Mouse (Mus musculus) lung, embryonic 14.5 days (tissue): ENCODE measurements around the gene Cfap97d2. TPM values are rescaled to one million over a fixed set of nuclear protein-coding genes. Genes with fewer than 3 reads are reported as not detected.
A peak's percentile ranks its signal among the peaks of the same experiment; 100 is the strongest.

Experiments used
- ATAC-seq: fragments of 200-750 bp; cut with Nextera tagmentation; 2 replicates; pipeline ENCODE4 v1.8.0; 2017; ENCODE audit warnings: mild to moderate bottlenecking, moderate TSS enrichment, moderate library complexity; ENCODE audit not compliant: insufficient read depth
- DNase-seq: peaks from one replicate; pipeline ENCODE4 v3.0.0-alpha.2; 2015
- H3K27ac ChIP-seq: fragments of 300-500 bp; sonication (generic); 2 replicates; pipeline ENCODE4 v1.5.1; 2014; ENCODE audit warnings: low read depth, mild to moderate bottlenecking, moderate library complexity
- H3K27me3 ChIP-seq: fragments of 300-500 bp; sonication (generic); 2 replicates; pipeline ENCODE4 v1.6.1; 2014; ENCODE audit warnings: low read length, control low read depth; ENCODE audit not compliant: insufficient read depth
- H3K36me3 ChIP-seq: fragments of 300-500 bp; sonication (generic); 2 replicates; pipeline ENCODE4 v1.6.1; 2014; ENCODE audit warnings: control low read depth; ENCODE audit not compliant: insufficient read depth
- H3K4me1 ChIP-seq: fragments of 300-500 bp; sonication (generic); 2 replicates; pipeline ENCODE4 v1.6.1; 2014; ENCODE audit warnings: antibody characterized with exemption, control low read depth; ENCODE audit not compliant: insufficient read depth
- H3K4me2 ChIP-seq: fragments of 300-500 bp; sonication (generic); 2 replicates; pipeline ENCODE4 v1.6.1; 2014; ENCODE audit warnings: mild to moderate bottlenecking
- H3K4me3 ChIP-seq: fragments of 300-500 bp; sonication (generic); 2 replicates; pipeline ENCODE4 v1.5.1; 2014; ENCODE audit warnings: low read depth, low read length
- H3K9ac ChIP-seq: fragments of 300-500 bp; sonication (generic); 2 replicates; pipeline ENCODE4 v1.6.1; 2014
- H3K9me3 ChIP-seq: fragments of 300-500 bp; sonication (generic); 2 replicates; pipeline ENCODE4 v1.6.1; 2016; ENCODE audit warnings: low read depth, low read length, control low read depth
- CTCF ChIP-seq: IDR thresholded peaks from 2 replicates; pipeline ENCODE4 v1.5.1; 2016; ENCODE audit warnings: antibody characterized with exemption, low read depth
- WGBS: fragments of 180-500 bp; shearing (Covaris S2); extraction: QIAGEN DNeasy Blood & Tissue Kit; methylation state at CpG from one replicate; pipeline ENCODE4 v1.1.7; 2014; 5-methylcytosine and 5-hydroxymethylcytosine counted together
- polyA plus RNA-seq: library from polyadenylated mRNA; unstranded; fragments of >200 nt; fragmentation: Nextera tagmentation; extraction: Ambion mirVana; gene quantifications from 2 replicates; pipeline ENCODE4 v1.2.1, GENCODE M21; 2014

Cfap97d2 gene
- polyA plus RNA-seq, 1 experiment from 2014 or later, result not detected

GRCm38 (mm10) chr8:13687101-13687717 is 18.5 kb upstream of the Cfap97d2 start:
- peak; percentile 17; the same call in 1 of the 2 replicates for TF ChIP-seq CTCF
- Histone ChIP-seq H3K4me3 (no peak overlapping the region), H3K4me2 (no peak overlapping the region), H3K27ac (no peak overlapping the region), H3K4me1 (peaks cover 4% of the 10 kb centered on the region; the same call in 1 of the 2 replicates), H3K36me3 (no peaks in the 10 kb centered on the region), H3K9me3 (no peaks in the 10 kb centered on the region), H3K9ac (no peak overlapping the region), H3K27me3 (no peaks in the 10 kb centered on the region)
- 88% methylated on average over 8 of the region's 8 CpGs for WGBS
- DNase-seq (peak; percentile 14), ATAC-seq (no peak)

DNA sequence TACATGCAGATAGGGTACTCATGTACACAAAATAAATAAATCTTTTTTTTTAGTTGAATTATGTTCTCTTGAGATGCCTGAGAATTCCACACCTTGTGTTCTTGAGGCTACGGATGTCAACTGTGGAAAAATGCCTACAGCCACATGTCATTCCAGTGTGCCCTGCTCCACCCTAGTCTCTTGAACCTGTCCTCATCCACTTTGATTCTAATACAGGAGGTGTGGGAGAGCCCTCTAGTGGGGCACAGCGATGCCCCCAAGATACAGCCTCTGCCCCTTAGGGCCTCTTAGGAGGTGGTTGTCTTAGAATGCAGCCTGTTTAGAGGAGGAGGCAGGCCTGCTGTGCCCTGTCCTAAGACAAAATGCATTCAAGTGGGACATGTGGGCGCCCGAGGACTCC is 17.7 kb upstream of the Cfap97d2 start:
- no peak overlapping the region for H3K9ac ChIP-seq
- DNase-seq (no peak), ATAC-seq (0 out of 2 replicates have a peak, but pooled peaks have one; percentile 8)
- H3K27me3 ChIP-seq, result no peaks in the 10 kb centered on the region
- H3K27ac ChIP-seq, result peak overlapping the region; percentile 73
- peaks cover 4% of the 10 kb centered on the region; the same call in 1 of the 2 replicates for H3K4me1 ChIP-seq
- WGBS, result 74% methylated on average over 4 of the region's 4 CpGs
- H3K4me2 ChIP-seq, result no peak overlapping the region
- H3K9me3 ChIP-seq, result no peaks in the 10 kb centered on the region
- H3K4me3 ChIP-seq, result no peak overlapping the region
- TF ChIP-seq CTCF, result peak; percentile 22; the same call in 1 of the 2 replicates
- H3K36me3 ChIP-seq, result no peaks in the 10 kb centered on the region

DNA sequence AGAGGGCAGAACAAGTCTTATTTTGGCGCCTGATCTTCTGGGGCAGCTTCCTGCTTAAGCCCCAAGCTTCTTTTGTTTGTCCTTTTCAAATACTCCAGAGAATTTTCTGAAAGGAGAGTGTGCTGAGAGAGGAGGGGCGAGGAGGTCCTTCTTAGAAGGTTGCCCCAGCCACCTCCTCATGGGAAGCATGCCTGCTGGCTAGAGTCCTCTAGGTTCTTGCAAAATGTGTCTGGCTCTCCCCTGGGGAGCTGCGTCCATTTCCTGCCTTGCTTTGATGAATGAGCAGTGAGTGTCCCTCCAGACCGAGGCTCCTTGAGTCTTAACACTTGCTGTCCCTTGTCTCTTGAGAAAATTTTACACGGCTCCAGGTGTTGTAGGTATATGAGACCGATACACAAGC is 17.2 kb upstream of the Cfap97d2 start:
- no peak overlapping the region for H3K4me2 ChIP-seq
- DNase-seq (peak; percentile 41), ATAC-seq (no peak)
- H3K9ac ChIP-seq, result no peak overlapping the region
- peaks cover 4% of the 10 kb centered on the region; the same call in 1 of the 2 replicates for H3K4me1 ChIP-seq
- WGBS, result 33% methylated on average over 6 of the region's 6 CpGs
- H3K4me3 ChIP-seq, result no peak overlapping the region
- H3K27ac ChIP-seq, result peak overlapping the region; percentile 73
- H3K36me3 ChIP-seq, result no peaks in the 10 kb centered on the region
- no peak for TF ChIP-seq CTCF
- no peaks in the 10 kb centered on the region for H3K9me3 ChIP-seq
- no peaks in the 10 kb centered on the region for H3K27me3 ChIP-seq

DNA sequence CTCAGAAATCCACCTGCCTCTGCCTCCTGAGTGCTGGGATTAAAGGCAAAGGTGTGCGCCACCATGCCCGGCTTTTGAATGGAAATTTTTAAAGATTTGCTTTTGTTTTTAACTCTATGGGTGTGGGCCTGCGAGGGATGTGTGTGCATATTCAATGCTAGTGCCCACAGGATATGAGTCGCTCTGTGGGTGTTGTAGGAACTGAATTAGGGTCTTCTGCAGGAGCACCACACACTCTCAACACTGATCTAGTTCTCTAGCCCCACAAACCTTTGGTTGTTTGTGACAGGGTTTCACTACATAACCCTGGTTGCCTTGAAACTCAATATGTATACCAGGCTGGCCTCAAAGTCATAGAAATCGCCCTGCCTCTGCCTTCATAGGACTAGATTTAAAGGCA is 16.4 kb upstream of the Cfap97d2 start:
- H3K9me3 ChIP-seq, result no peaks in the 10 kb centered on the region
- WGBS, result 83% methylated on average over 5 of the region's 5 CpGs
- H3K27ac ChIP-seq, result no peak overlapping the region
- no peak overlapping the region for H3K9ac ChIP-seq
- H3K36me3 ChIP-seq, result no peaks in the 10 kb centered on the region
- DNase-seq (no peak), ATAC-seq (no peak)
- H3K4me3 ChIP-seq, result no peak overlapping the region
- no peak overlapping the region for H3K4me2 ChIP-seq
- TF ChIP-seq CTCF, result no peak
- no peaks in the 10 kb centered on the region for H3K27me3 ChIP-seq
- H3K4me1 ChIP-seq, result peaks cover 4% of the 10 kb centered on the region; the same call in 1 of the 2 replicates

- ATAC-seq (no peak), DNase-seq (no peak)
- peaks cover 4% of the 10 kb centered on the region; the same call in 1 of the 2 replicates for H3K4me1 ChIP-seq
- H3K27me3 ChIP-seq, result no peaks in the 10 kb centered on the region
- no peak overlapping the region for H3K4me3 ChIP-seq
- TF ChIP-seq CTCF, result no peak
- no peak overlapping the region for H3K4me2 ChIP-seq
- no peak overlapping the region for H3K9ac ChIP-seq
- H3K27ac ChIP-seq, result no peak overlapping the region
- no peaks in the 10 kb centered on the region for H3K9me3 ChIP-seq
- 63% methylated on average over 10 of the region's 10 CpGs for WGBS
- H3K36me3 ChIP-seq, result no peaks in the 10 kb centered on the region
Observed at GRCm38 (mm10) chr8:13692302-13693066, 13.2 kb upstream of the Cfap97d2 start.

DNA sequence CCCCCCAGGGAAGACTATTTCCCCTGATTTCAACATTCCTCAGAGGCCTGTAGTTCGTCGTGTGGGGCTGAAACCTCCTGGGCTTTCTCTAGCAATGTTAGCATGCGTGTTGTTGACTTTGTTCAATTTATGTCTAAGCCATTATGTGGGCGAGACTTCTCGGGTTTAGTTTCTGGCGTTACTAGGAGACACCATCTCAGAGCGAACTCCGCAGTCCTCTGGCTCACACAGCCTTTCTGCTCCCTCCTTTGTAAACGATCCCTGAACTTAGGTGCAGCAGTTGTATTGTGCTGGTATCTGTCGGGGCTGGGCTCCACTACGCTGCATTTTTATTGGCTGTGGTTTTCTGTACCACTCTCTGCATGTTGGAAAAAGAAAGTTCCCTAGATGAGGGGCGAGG is 11.0 kb upstream of the Cfap97d2 start:
- WGBS, result 49% methylated on average over 12 of the region's 12 CpGs
- Histone ChIP-seq H3K36me3 (no peaks in the 10 kb centered on the region), H3K9ac (no peak overlapping the region), H3K4me2 (no peak overlapping the region), H3K4me1 (no peaks in the 10 kb centered on the region), H3K9me3 (no peaks in the 10 kb centered on the region), H3K27me3 (no peaks in the 10 kb centered on the region), H3K4me3 (no peak overlapping the region), H3K27ac (no peak overlapping the region)
- no peak for DNase-seq
- TF ChIP-seq CTCF, result no peak
- ATAC-seq, result no peak

- Histone ChIP-seq H3K4me1 (no peaks in the 10 kb centered on the region), H3K9ac (no peak overlapping the region), H3K4me3 (no peak overlapping the region), H3K9me3 (no peaks in the 10 kb centered on the region), H3K27ac (no peak overlapping the region), H3K27me3 (no peaks in the 10 kb centered on the region), H3K36me3 (no peaks in the 10 kb centered on the region), H3K4me2 (no peak overlapping the region)
- WGBS, result 87% methylated on average over 10 of the region's 10 CpGs
- ATAC-seq (no peak), DNase-seq (no peak)
- TF ChIP-seq CTCF, result no peak
Observed at GRCm38 (mm10) chr8:13695203-13695867, 10.4 kb upstream of the Cfap97d2 start.
